Mouse (Mus musculus) liver, embryonic 12.5 days (tissue): ENCODE measurements around the gene Oasl1. TPM values are rescaled to one million over a fixed set of nuclear protein-coding genes. Genes with fewer than 3 reads are reported as not detected.
"Not testable (repeated sequence)": the region's sequence is repeated elsewhere in the genome, so short reads cannot be mapped to it uniquely, and the experiment has no call there.

ENCODE experiments used
- ATAC-seq: fragments of 200-750 bp; cut with Nextera tagmentation; 2 replicates; pipeline ENCODE4 v1.8.0; 2017; ENCODE audit warnings: moderate number of reproducible peaks, mild to moderate bottlenecking, moderate library complexity
- H3K27ac ChIP-seq: fragments of 300-500 bp; sonication (generic); 2 replicates; pipeline ENCODE4 v1.5.1; 2016; ENCODE audit warnings: mild to moderate bottlenecking
- H3K27me3 ChIP-seq: fragments of 300-500 bp; sonication (generic); replicated peaks from 2 replicates; pipeline ENCODE4 v1.6.1; 2016; ENCODE audit warnings: mild to moderate bottlenecking, moderate library complexity
- H3K36me3 ChIP-seq: fragments of 300-500 bp; sonication (generic); 2 replicates; pipeline ENCODE4 v1.6.1; 2016; ENCODE audit warnings: mild to moderate bottlenecking, moderate library complexity
- H3K4me1 ChIP-seq: fragments of 300-500 bp; sonication (generic); 2 replicates; pipeline ENCODE4 v1.6.1; 2016
- H3K4me2 ChIP-seq: fragments of 300-500 bp; sonication (generic); 2 replicates; pipeline ENCODE4 v1.6.1; 2016; ENCODE audit warnings: mild to moderate bottlenecking, moderate library complexity
- H3K4me3 ChIP-seq: fragments of 300-500 bp; sonication (generic); 2 replicates; pipeline ENCODE4 v1.5.1; 2016; ENCODE audit warnings: mild to moderate bottlenecking, moderate library complexity
- H3K9ac ChIP-seq: fragments of 300-500 bp; sonication (generic); 2 replicates; pipeline ENCODE4 v1.6.1; 2016; ENCODE audit warnings: mild to moderate bottlenecking, moderate library complexity
- H3K9me3 ChIP-seq: fragments of 300-500 bp; sonication (generic); replicated peaks from 2 replicates; pipeline ENCODE4 v1.6.1; 2016; ENCODE audit warnings: mild to moderate bottlenecking, moderate library complexity
- WGBS: fragments of 180-500 bp; shearing (Covaris S2); methylation state at CpG from one replicate; pipeline ENCODE4 v1.1.7; 2016; ENCODE audit not compliant: insufficient replicate concordance; 5-methylcytosine and 5-hydroxymethylcytosine counted together
- polyA plus RNA-seq: library from polyadenylated mRNA; unstranded; fragments of >200 nt; fragmentation: Nextera tagmentation; extraction: Ambion mirVana; gene quantifications from 2 replicates; pipeline ENCODE4 v1.2.1, GENCODE M21; 2016

Oasl1 gene
- polyA plus RNA-seq: 0.29 and 0.30 TPM in 2 replicates

DNA sequence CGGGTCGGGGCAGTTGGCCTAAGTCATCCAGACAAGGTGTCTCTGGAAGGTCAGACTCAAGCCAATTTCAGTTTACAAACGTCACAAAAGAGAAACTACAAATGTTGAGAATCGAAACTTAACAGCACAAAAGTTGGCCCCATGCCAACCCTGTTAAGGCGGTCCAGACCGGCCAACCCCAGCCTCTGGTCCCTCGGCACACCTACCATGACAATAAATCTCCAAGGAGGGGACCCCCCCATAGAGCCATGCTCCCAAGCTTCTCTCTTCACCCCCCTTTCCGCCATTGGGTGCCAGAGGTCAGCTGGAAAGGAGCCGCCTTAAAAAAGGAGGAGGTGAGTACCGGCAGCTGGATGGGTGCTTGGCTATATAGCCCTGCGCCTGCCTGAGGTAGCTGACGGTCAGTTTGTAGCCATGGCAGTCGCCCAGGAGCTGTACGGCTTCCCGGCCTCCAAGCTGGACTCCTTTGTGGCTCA is at the start of gene Oasl1:
Oasl1 (plus strand) TSS at position 243 of the 476 bp plus-strand sequence.
- 59% methylated on average over 15 of the region's 15 CpGs for WGBS
- peak within 1 kb of the TSS; percentile 34 for H3K4me2 ChIP-seq
- H3K9ac ChIP-seq: no peak within 1 kb of the TSS
- no peak within 1 kb of the TSS for H3K4me3 ChIP-seq
- H3K4me1 ChIP-seq: peaks cover 17% of the 10 kb centered on the region
- no peaks in the 10 kb centered on the region for H3K36me3 ChIP-seq
- no peaks in the 10 kb centered on the region for H3K27me3 ChIP-seq
- H3K27ac ChIP-seq: no peak within 1 kb of the TSS
- H3K9me3 ChIP-seq: no peaks in the 10 kb centered on the region
- no peak for ATAC-seq

DNA sequence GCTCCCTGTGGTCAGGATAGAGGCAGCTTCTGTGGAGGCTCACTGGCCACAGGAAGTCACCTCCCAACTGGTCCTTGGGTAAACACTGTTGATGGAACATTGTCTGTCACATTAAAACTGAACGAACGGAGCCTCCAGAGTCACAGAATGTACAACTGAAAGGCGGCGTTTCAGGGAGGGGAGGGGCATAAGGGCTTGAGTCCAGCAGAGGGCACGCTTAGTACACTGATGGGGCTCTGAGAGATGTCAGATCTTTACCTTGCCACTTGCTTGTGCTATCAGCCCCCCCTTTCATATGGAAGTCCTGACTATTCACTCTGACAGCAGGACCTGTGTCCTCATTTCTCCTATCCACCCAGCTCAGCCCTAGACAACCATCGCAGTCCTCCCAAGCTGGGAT is 47.2 kb upstream of the Oasl1 start:
- no peak overlapping the region for H3K9ac ChIP-seq
- no peak overlapping the region for H3K4me2 ChIP-seq
- no peaks in the 10 kb centered on the region for H3K9me3 ChIP-seq
- H3K27ac ChIP-seq: no peak overlapping the region
- H3K4me3 ChIP-seq: no peak overlapping the region
- peaks cover 27% of the 10 kb centered on the region for H3K27me3 ChIP-seq
- no peak for ATAC-seq
- H3K36me3 ChIP-seq: no peaks in the 10 kb centered on the region
- WGBS: 46% methylated on average over 6 of the region's 6 CpGs
- peaks cover 6% of the 10 kb centered on the region; the same call in 1 of the 2 replicates for H3K4me1 ChIP-seq

DNA sequence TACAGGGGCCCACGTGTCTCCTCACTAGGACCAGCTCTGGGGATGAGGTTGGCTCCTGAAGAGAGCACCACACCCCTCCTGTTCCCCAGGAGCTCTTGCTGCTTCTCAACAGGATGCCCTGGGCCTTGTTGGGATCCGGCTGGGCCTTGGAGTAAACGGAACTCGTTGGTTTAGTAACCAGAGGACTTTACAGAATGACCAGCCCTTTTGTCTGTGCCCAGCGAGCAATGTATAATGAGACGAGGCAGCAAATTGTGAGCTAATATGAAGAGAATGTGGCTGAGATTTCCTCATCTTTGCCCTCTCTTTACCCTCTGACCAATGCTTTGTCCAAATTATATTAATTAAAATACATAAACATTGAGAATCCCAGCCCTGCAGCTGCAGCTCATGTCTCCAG is 46.7 kb upstream of the Oasl1 start:
- H3K9me3 ChIP-seq: no peaks in the 10 kb centered on the region
- no peak overlapping the region for H3K9ac ChIP-seq
- no peak overlapping the region for H3K4me3 ChIP-seq
- H3K4me2 ChIP-seq: no peak overlapping the region
- H3K36me3 ChIP-seq: no peaks in the 10 kb centered on the region
- H3K27ac ChIP-seq: no peak overlapping the region
- peaks cover 6% of the 10 kb centered on the region; the same call in 1 of the 2 replicates for H3K4me1 ChIP-seq
- peaks cover 27% of the 10 kb centered on the region for H3K27me3 ChIP-seq
- no peak for ATAC-seq
- WGBS: 51% methylated on average over 6 of the region's 6 CpGs

DNA sequence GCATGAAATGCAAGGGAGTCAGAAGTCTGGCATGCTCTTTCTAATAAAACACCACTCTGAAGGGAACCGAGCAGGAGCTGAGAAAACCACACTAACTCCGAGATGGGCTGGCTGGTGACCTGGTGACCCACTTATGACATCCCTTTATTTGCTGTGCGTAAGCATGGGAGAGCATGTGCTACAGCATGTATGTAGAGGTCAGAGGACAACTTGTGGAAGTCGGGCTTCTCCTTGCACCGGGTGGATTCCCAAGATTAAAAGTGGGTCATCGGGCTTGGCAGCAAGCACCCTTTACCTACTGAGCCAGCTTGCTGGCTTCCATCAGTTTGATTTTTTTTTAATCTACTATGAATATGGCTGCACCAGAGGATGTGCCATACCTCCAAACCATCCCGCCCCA is 45.6 kb upstream of the Oasl1 start:
- no peak overlapping the region for H3K9ac ChIP-seq
- WGBS: 59% methylated on average over 7 of the region's 7 CpGs
- no peaks in the 10 kb centered on the region for H3K36me3 ChIP-seq
- H3K9me3 ChIP-seq: no peaks in the 10 kb centered on the region
- H3K4me2 ChIP-seq: no peak overlapping the region
- H3K27me3 ChIP-seq: peaks cover 28% of the 10 kb centered on the region
- H3K27ac ChIP-seq: no peak overlapping the region
- no peak for ATAC-seq
- no peak overlapping the region for H3K4me3 ChIP-seq
- peaks cover 6% of the 10 kb centered on the region; the same call in 1 of the 2 replicates for H3K4me1 ChIP-seq

DNA sequence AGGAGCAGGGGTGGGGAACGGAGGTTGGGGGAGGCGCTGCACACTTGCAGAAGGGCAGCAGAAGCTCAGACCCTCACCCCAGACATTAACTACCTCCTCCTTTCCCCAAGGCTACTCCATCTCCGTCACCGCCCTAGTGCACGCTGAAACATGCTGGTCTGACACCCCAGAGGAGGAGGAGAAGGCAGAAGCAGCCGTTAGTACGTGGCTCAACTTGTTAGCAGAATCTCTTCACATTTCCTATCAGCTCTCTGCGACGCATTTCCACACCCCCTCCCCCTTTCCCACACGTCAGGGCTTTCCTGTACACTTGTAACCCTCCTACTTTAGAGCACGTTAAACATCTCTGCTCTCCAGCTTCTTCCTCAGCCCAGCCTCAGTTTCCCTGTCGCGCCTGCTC is 43.6 kb upstream of the Oasl1 start:
- Histone ChIP-seq H3K27me3 (peaks cover 28% of the 10 kb centered on the region), H3K27ac (no peak overlapping the region), H3K4me2 (no peak overlapping the region), H3K36me3 (no peaks in the 10 kb centered on the region), H3K9me3 (no peaks in the 10 kb centered on the region), H3K4me1 (peaks cover 6% of the 10 kb centered on the region; the same call in 1 of the 2 replicates), H3K9ac (no peak overlapping the region), H3K4me3 (no peak overlapping the region)
- 32% methylated on average over 13 of the region's 13 CpGs for WGBS
- no peak for ATAC-seq

DNA sequence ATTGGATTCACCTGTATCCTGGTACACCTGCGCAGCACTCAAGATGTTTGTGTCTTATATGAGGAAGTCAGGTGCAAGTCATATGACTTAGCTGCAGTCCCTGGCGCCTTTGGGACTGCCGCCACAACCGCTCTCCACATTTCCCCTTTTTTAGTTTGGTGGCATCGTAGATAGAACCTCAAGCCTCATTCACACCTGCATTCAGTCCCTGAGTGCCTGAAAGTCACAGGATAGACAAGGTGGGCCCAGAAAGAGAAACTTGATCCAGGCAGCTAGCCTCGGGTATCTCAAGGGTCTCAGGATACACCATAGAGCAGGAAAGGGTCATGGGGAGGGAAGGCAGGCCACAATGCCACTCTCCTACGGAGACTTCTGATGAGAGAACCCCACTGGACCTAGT is 40.7 kb upstream of the Oasl1 start:
- not testable (repeated sequence) for ATAC-seq, H3K36me3 ChIP-seq, H3K4me1 ChIP-seq, H3K9ac ChIP-seq, H3K4me2 ChIP-seq, H3K27ac ChIP-seq, H3K9me3 ChIP-seq, H3K4me3 ChIP-seq
- WGBS: 52% methylated on average over 6 of the region's 7 CpGs
- peaks cover 28% of the 10 kb centered on the region for H3K27me3 ChIP-seq

DNA sequence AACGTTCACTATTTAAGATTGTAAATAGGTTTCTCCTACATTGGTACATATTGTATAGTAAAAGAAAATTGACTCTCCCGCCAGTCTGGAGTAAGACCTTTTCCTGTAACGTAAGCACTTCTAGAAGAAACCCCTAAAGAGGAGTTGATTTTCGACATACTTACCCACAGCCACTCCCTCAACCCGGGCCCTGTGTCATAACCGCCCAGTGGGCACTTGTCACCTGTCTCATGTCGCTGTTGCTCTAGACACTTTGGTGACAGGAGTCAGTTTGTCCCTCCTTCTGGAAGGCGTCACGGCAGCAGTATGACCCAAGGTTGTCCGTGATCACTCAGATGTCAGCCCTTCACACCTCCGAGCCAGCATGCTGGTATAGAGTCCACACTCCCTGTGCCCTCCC is 40.0 kb upstream of the Oasl1 start:
- H3K4me1 ChIP-seq: peaks cover 3% of the 10 kb centered on the region; the same call in 1 of the 2 replicates

DNA sequence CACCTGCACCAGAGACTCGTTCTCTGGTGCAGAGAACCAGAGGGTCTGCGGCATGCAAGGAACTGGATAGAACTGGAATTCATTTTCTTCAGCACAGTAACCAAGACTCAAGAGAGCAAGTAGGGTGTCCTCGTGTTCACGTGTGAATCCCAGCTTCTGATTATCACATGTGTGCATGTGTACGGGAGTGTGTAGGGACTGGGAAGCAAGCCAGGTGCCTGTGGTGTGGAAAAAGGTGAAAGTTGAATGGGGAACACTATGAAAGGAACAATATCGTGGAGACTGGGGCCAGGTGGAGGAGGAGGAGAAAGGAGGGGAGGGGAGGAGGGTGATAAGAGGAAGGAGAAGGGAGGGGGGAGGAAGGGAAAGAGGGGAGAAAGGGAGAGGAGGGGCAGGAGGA is 36.2 kb upstream of the Oasl1 start:
- no peak for ATAC-seq
- 63% methylated on average over 6 of the region's 6 CpGs for WGBS
- Histone ChIP-seq H3K4me1 (no peaks in the 10 kb centered on the region), H3K9me3 (no peaks in the 10 kb centered on the region), H3K36me3 (no peaks in the 10 kb centered on the region), H3K9ac (no peak overlapping the region), H3K27ac (no peak overlapping the region), H3K4me2 (no peak overlapping the region), H3K4me3 (no peak overlapping the region), H3K27me3 (peaks cover 8% of the 10 kb centered on the region; the same call in 1 of the 2 replicates)

More for the DNA sequence above, 40.0 kb upstream of the Oasl1 start:
- Histone ChIP-seq H3K9ac (no peak overlapping the region), H3K4me2 (no peak overlapping the region), H3K27me3 (peaks cover 24% of the 10 kb centered on the region), H3K4me3 (no peak overlapping the region), H3K9me3 (no peaks in the 10 kb centered on the region), H3K27ac (no peak overlapping the region), H3K36me3 (no peaks in the 10 kb centered on the region)
- 73% methylated on average over 11 of the region's 11 CpGs for WGBS
- ATAC-seq: no peak

DNA sequence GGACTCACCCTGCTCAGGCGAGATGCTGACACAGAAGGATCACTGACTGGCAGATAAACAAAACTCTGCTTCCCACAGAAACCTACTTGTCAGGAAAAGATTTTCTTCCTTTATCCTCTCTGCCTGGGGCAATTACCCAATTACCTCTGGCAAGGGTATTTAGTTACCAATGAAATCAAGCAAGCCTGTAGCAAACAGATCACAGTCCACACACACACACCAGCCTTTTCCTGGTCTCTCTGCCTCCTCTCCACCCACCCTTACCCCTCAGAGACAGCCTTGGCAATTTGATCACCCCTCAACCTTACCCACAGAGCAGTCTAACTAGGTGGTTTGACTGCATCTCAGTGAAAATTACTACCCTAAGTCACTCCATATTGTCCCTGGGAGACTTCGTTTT is 34.0 kb upstream of the Oasl1 start:
- ATAC-seq: no peak
- no peak overlapping the region for H3K9ac ChIP-seq
- no peaks in the 10 kb centered on the region for H3K27me3 ChIP-seq
- WGBS: 70% methylated on average over 2 of the region's 2 CpGs
- no peaks in the 10 kb centered on the region for H3K9me3 ChIP-seq
- H3K4me3 ChIP-seq: no peak overlapping the region
- H3K27ac ChIP-seq: no peak overlapping the region
- H3K4me1 ChIP-seq: no peaks in the 10 kb centered on the region
- H3K4me2 ChIP-seq: no peak overlapping the region
- H3K36me3 ChIP-seq: no peaks in the 10 kb centered on the region

DNA sequence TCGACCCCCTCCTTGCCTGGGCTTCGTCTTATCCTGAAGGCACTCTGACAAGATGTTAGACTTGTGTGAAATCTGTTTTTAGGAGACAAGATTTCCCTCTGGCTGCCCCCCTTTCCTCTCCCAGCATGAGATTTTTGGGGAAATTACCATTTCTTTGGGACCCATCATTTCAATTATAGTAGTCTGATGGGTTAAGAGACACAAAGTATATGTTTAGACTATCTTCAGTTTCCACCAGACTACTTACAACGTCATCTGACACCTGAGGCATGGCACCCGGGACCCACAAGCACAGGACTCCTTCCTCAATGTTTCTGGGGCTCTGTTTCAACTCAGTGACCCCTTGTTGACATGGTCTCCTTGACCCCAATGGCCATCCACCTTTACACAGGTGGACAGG is 27.5 kb upstream of the Oasl1 start:
- Histone ChIP-seq H3K4me2 (no peak overlapping the region), H3K9ac (no peak overlapping the region), H3K36me3 (no peaks in the 10 kb centered on the region), H3K27ac (no peak overlapping the region), H3K27me3 (peaks cover 27% of the 10 kb centered on the region), H3K4me1 (peaks cover 17% of the 10 kb centered on the region), H3K4me3 (no peak overlapping the region), H3K9me3 (no peaks in the 10 kb centered on the region)
- no peak for ATAC-seq
- 71% methylated on average over 4 of the region's 4 CpGs for WGBS

DNA sequence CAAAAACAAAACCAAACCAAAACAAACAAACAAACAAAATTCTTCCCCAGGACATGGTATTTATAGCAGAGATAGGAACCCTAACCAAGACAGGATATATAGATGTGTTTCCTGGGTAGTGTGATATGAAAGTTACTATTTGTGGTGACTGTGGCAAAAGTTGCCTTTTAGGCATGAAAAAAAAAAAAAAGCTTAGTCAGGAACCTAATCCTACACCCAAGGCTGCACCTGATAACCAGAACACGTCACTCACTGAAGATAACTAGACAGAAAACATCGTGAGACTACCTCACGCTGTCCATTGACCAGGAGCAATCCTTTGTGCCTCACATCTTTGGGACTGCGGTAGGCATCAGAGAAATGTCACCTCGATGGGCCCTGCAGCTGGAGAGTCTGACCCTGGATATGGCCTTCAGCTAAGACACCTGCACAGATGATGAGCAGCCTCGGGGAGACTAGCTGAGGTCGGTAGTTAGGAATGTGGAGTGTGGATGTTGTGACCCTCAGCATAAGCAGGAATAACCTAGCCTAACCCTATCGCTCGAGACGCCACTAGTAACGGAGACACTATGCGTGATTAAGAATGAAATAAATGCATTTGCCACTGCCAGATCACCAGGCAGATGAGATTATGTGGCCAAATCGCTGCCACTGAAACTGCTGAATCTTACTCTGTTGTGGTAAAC is 26.2 kb upstream of the Oasl1 start, which contains the start of gene Oasl2:
Oasl2 (plus strand) TSS at position 249 of the 686 bp plus-strand sequence.
- Histone ChIP-seq H3K27ac (no peak within 1 kb of the TSS), H3K4me2 (peak within 1 kb of the TSS; percentile 48), H3K9me3 (no peaks in the 10 kb centered on the region), H3K36me3 (no peaks in the 10 kb centered on the region), H3K9ac (peak within 1 kb of the TSS; percentile 27; the same call in 1 of the 2 replicates), H3K27me3 (peaks cover 34% of the 10 kb centered on the region), H3K4me1 (peaks cover 17% of the 10 kb centered on the region), H3K4me3 (peak within 1 kb of the TSS; percentile 29)
- ATAC-seq: no peak
- WGBS: 41% methylated on average over 13 of the region's 13 CpGs

DNA sequence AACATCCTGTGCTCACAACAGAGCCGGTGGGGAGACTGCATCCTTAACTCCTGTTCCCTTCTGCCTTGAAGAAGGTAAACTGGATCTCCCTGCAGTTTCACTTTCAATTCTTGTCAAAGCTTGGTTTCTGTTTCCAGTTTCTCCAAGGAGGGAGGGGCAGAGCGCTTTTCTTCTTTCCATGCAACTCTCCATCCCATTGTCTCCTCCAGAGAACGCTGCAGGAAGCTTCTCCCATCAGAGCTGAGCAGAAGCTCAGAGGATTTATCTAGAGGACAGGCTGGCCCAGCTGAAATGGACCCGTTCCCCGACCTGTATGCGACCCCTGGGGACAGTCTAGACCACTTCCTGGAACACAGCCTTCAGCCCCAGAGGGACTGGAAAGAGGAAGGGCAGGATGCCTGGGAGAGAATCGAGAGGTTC is 25.7 kb upstream of the Oasl1 start:
- Histone ChIP-seq H3K4me1 (peaks cover 17% of the 10 kb centered on the region), H3K27ac (no peak overlapping the region), H3K36me3 (no peaks in the 10 kb centered on the region), H3K9ac (peak overlapping the region; percentile 27; the same call in 1 of the 2 replicates), H3K4me3 (peak overlapping the region; percentile 29), H3K4me2 (peak overlapping the region; percentile 48), H3K27me3 (peaks cover 34% of the 10 kb centered on the region), H3K9me3 (no peaks in the 10 kb centered on the region)
- WGBS: 6% methylated on average over 7 of the region's 7 CpGs
- ATAC-seq: no peak
